16 mouse cellular contexts compared by ENCODE assay signal in genomic region chrX:143112546-143112945, GRCm38 (mm10). TPM values are rescaled to one million over a fixed set of nuclear protein-coding genes. Genes with fewer than 3 reads are reported as not detected.
A peak's percentile ranks its signal among the peaks of the same experiment; 100 is the strongest.
DNase-seq lines count a peak whose midpoint lies in the region; ATAC-seq and TF ChIP-seq lines count a peak whose summit lies in the region.
"Had no signal": no experiment of that assay in that cellular context is flagged by ENCODE, and none has a peak within 500 bp of the region (broad histone marks: within the 10 kb centered on the region; RNA-seq: fewer than 3 reads in every experiment).

No protein-coding gene starts in this region.

- no peaks in the 10 kb centered on the region for H3K9me3 ChIP-seq in intestine, postnatal 0 days (ENCODE audit: control insufficient read depth)
- H3K9me3 ChIP-seq in intestine, embryonic 16.5 days (ENCODE audit: control insufficient read depth, low read length), result no peaks in the 10 kb centered on the region
- H3K9me3 ChIP-seq in lung, postnatal 0 days (ENCODE audit: low read length), result no peaks in the 10 kb centered on the region
- H3K9me3 ChIP-seq: forebrain, embryonic 12.5 days had no signal

- H3K27ac ChIP-seq in intestine, postnatal 0 days (ENCODE audit: low read depth, low read length), result no peak overlapping the region
- H3K27ac ChIP-seq in intestine, embryonic 16.5 days (ENCODE audit: low read length), result no peak overlapping the region
- H3K27ac ChIP-seq in lung, postnatal 0 days (ENCODE audit: low read length), result no peak overlapping the region
- H3K27ac ChIP-seq: forebrain, embryonic 12.5 days had no signal

- peak; percentile 38; the same call in 1 of the 2 replicates for TF ChIP-seq CTCF in intestine, postnatal 0 days (IDR thresholded peaks at IDR 0.05; ENCODE audit: low read depth)
- TF ChIP-seq CTCF in lung, postnatal 0 days (IDR thresholded peaks at IDR 0.05), result peak; percentile 17; the same call in 1 of the 2 replicates

- no peak overlapping the region for H3K4me3 ChIP-seq in intestine, postnatal 0 days (ENCODE audit: low read depth, low read length)
- no peak overlapping the region for H3K4me3 ChIP-seq in intestine, embryonic 16.5 days (ENCODE audit: low read length)
- H3K4me3 ChIP-seq in lung, postnatal 0 days (ENCODE audit: low read depth, low read length), result no peak overlapping the region
- H3K4me3 ChIP-seq: forebrain, embryonic 12.5 days had no signal

- peak; percentile 3 for DNase-seq in embryo, embryonic 10.5 days (ENCODE audit: low spot score)
- DNase-seq in embryo, embryonic 10 days (ENCODE audit: low spot score), result no peak
- DNase-seq in lung, postnatal 0 days (ENCODE audit: low spot score), result no peak
- DNase-seq in lung, postnatal 4 days, result no peak
- DNase-seq in lung, postnatal 36 days, result peak; percentile 4
- DNase-seq: adrenal gland, postnatal 10 days; cerebellum, adult 9-10 months; gastrocnemius, postnatal 14 days; left cerebral cortex, postnatal 4 days; liver; liver, postnatal 0 days had no signal

- no peaks in the 10 kb centered on the region for H3K36me3 ChIP-seq in intestine, postnatal 0 days (ENCODE audit: control insufficient read depth, insufficient read depth)
- no peaks in the 10 kb centered on the region for H3K36me3 ChIP-seq in intestine, embryonic 16.5 days (ENCODE audit: control insufficient read depth, insufficient read depth, low read length)
- H3K36me3 ChIP-seq in lung, postnatal 0 days (ENCODE audit: insufficient read depth, low read length), result no peaks in the 10 kb centered on the region
- H3K36me3 ChIP-seq: forebrain, embryonic 12.5 days had no signal

- ATAC-seq in intestine, postnatal 0 days, result no peak
- no peak for ATAC-seq in intestine, embryonic 16.5 days
- no peak for ATAC-seq in lung, postnatal 0 days
- no peak for ATAC-seq in inflammation-experienced regulatory T-cells, adult 6 months
- ATAC-seq: liver, postnatal 0 days had no signal

- H3K4me2 ChIP-seq in intestine, postnatal 0 days (replicated peaks; ENCODE audit: low read depth), result no peak overlapping the region
- H3K4me2 ChIP-seq in intestine, embryonic 16.5 days (ENCODE audit: low read depth, low read length), result no peak overlapping the region
- H3K4me2 ChIP-seq in lung, postnatal 0 days (replicated peaks; ENCODE audit: low read depth, low read length), result no peak overlapping the region
- H3K4me2 ChIP-seq: forebrain, embryonic 12.5 days had no signal

- TF ChIP-seq EP300 in lung, postnatal 0 days (IDR thresholded peaks at IDR 0.05), result no peak

- H3K9ac ChIP-seq in intestine, postnatal 0 days (ENCODE audit: low read depth, low read length), result no peak overlapping the region
- H3K9ac ChIP-seq in intestine, embryonic 16.5 days (ENCODE audit: low read depth, low read length), result no peak overlapping the region
- no peak overlapping the region for H3K9ac ChIP-seq in lung, postnatal 0 days (replicated peaks; ENCODE audit: low read depth)
- H3K9ac ChIP-seq: forebrain, embryonic 12.5 days; liver, postnatal 0 days had no signal

- H3K4me1 ChIP-seq in intestine, postnatal 0 days (replicated peaks; ENCODE audit: control insufficient read depth, insufficient read depth, low read length), result no peaks in the 10 kb centered on the region
- H3K4me1 ChIP-seq in intestine, embryonic 16.5 days (ENCODE audit: control insufficient read depth, insufficient read depth, low read length), result no peaks in the 10 kb centered on the region
- no peaks in the 10 kb centered on the region for H3K4me1 ChIP-seq in lung, postnatal 0 days (ENCODE audit: insufficient read depth, low read depth, low read length)
- H3K4me1 ChIP-seq: forebrain, embryonic 12.5 days had no signal

- H3K27me3 ChIP-seq in intestine, postnatal 0 days (replicated peaks; ENCODE audit: control insufficient read depth, insufficient read depth, low read length), result no peaks in the 10 kb centered on the region
- no peaks in the 10 kb centered on the region for H3K27me3 ChIP-seq in intestine, embryonic 16.5 days (replicated peaks; ENCODE audit: control insufficient read depth, insufficient read depth, low read length)
- no peaks in the 10 kb centered on the region for H3K27me3 ChIP-seq in lung, postnatal 0 days (replicated peaks; ENCODE audit: insufficient read depth, low read length)
- H3K27me3 ChIP-seq: forebrain, embryonic 12.5 days had no signal

RNA-seq across cellular contexts. Expression of gene Rtl9, which starts 13.2 kb away (rescaled TPM):
- 0.09 and 0.12 TPM in 2 replicates for polyA plus RNA-seq in intestine, postnatal 0 days (2015; fragmentation: Nextera tagmentation; extraction: Ambion mirVana)
- 0.28 and 0.54 TPM in 2 replicates for polyA plus RNA-seq in intestine, embryonic 16.5 days (2015; fragmentation: Nextera tagmentation; extraction: Ambion mirVana)
- polyA plus RNA-seq in lung, postnatal 0 days (2015; fragmentation: Nextera tagmentation; extraction: Ambion mirVana), result 0.08 TPM in 2 replicates
- polyA plus RNA-seq in inflammation-experienced regulatory T-cells, adult 6 months (2017; shearing (Covaris generic)), result not detected
- polyA plus RNA-seq: liver, postnatal 0 days; thymus, postnatal 0 days had no signal

Comparison
In these comparisons a context has a peak if more than half of its experiments do, and no peak if none do; other contexts are left out.
1. DNase-seq: peak in embryo, embryonic 10.5 days (single experiment) and lung, postnatal 36 days (single experiment); none in embryo, embryonic 10 days (single experiment), lung, postnatal 0 days (single experiment) and lung, postnatal 4 days (0 of 2).